Mouse (Mus musculus) ES-E14 (cell line): ENCODE data around the gene Cct8.

Experiments used
- CHD2 ChIP-seq: IDR thresholded peaks from 2 replicates; pipeline ENCODE4 v1.6.1; 2014; ENCODE audit warnings: mild to moderate bottlenecking, low read depth, low read length, inconsistent platforms
- HCFC1 ChIP-seq: IDR thresholded peaks from 2 replicates; pipeline ENCODE4 v1.6.1; 2012; ENCODE audit warnings: low read length, inconsistent platforms, borderline replicate concordance; ENCODE audit not compliant: insufficient read depth
- MAFK ChIP-seq: IDR thresholded peaks from 2 replicates; pipeline ENCODE4 v1.6.1; 2014; ENCODE audit warnings: mild to moderate bottlenecking, low read depth, low read length, inconsistent platforms; ENCODE audit not compliant: insufficient read depth
- ZC3H11A ChIP-seq: IDR thresholded peaks from 2 replicates; pipeline ENCODE4 v1.6.1; 2012; ENCODE audit warnings: low read depth, mild to moderate bottlenecking, inconsistent platforms, low read length, borderline replicate concordance
- ZNF384 ChIP-seq: IDR thresholded peaks from 2 replicates; pipeline ENCODE4 v1.6.1; 2012; ENCODE audit warnings: low read depth, low read length, inconsistent platforms

GRCm38 (mm10) chr16:87499556-87499955, 3.9 kb upstream of the Cct8 start:
- no peak for TF ChIP-seq CHD2
- no peak for TF ChIP-seq ZNF384
- no peak for TF ChIP-seq ZC3H11A
- no peak for TF ChIP-seq HCFC1
- no peak for TF ChIP-seq MAFK
